Mouse (Mus musculus) right cerebral cortex, postnatal 25 days (tissue): Measurements from ENCODE around the gene Olfr806.

ENCODE experiments used
- DNase-seq: peaks from one replicate; pipeline ENCODE4 v3.0.0; 2022

Olfr806 gene

GRCm38 (mm10) chr10:129741821-129742220 lies at the start of gene Olfr806:
Olfr806 (minus strand) TSS chr10:129741921.
- no peak for DNase-seq

- no peak for DNase-seq
Measured at GRCm38 (mm10) chr10:129778123-129778522, 36.4 kb upstream of the Olfr806 start.

DNA sequence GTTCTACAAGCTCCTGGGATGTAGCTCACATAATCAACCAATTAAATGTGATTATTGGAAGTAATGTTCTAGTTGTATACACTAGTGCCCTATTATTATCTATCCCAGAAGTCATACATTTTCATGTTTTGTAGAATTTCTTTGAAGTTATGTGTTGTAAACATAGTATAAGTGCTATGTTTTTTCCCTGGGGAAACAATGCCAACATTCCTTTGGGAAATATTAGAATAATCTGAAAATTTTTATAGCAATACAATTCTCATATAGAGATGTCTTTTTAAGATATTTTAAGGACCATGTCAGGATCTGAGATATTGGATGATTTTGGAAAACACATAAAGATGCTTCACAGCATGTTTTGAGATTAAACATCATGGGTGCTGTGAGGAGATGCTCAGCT lies 32.6 kb upstream of the Olfr806 start, which contains the start of gene Olfr809:
TSS of gene Olfr809 (plus strand) at position 301 of the 400 bp plus-strand sequence.
- no peak for DNase-seq

DNA sequence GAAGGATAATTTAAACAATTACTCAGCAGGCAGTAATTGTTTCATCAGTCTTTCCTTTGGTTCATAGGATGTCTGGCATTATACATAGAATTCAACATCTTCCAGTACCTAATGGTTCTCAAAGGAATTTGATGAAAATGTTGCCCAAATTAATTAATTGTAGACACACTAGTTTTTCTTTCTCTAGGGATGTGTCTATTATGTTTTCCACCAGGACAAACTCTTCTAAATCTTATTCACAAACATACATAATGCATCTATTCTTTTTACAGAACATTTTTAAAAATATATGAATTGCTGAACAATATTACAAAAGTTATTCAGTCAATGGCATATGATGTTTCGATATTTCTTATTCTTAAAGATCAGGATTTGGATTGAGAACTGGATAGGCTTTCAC lies 23.5 kb upstream of the Olfr806 start, which contains the start of gene Olfr808:
TSS of gene Olfr808 (plus strand) at position 301 of the 400 bp plus-strand sequence.
- no peak for DNase-seq

GRCm38 (mm10) chr10:129757693-129758092 lies 16.0 kb upstream of the Olfr806 start, which contains the start of gene Olfr807:
Olfr807 (minus strand) TSS chr10:129757793.
- no peak for DNase-seq

DNA sequence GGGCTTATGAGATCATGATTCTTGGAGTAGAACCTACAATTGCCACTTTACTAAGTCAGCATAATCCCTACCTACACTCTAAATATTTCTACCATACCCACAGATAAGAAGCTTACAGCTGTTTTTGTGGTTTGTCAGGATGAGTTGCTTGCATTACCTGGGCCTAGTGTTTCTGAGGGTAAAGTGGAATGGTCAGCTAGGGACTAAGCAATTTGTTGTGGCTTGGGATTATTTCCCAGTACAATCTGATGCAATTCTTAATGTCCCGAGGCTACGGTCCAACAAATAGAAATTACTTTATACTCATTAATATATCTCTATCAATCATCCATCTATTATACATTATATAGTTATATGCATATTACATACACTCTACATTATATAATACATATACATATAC lies 12.4 kb downstream of the Olfr806 start, which contains the start of gene Olfr805:
TSS of gene Olfr805 (minus strand) at position 101 of the 400 bp plus-strand sequence.
- DNase-seq = no peak

GRCm38 (mm10) chr10:129702910-129703309 lies 38.8 kb downstream of the Olfr806 start, which contains the start of gene Olfr804:
Olfr804 (plus strand) TSS chr10:129703210.
- DNase-seq = no peak

DNA sequence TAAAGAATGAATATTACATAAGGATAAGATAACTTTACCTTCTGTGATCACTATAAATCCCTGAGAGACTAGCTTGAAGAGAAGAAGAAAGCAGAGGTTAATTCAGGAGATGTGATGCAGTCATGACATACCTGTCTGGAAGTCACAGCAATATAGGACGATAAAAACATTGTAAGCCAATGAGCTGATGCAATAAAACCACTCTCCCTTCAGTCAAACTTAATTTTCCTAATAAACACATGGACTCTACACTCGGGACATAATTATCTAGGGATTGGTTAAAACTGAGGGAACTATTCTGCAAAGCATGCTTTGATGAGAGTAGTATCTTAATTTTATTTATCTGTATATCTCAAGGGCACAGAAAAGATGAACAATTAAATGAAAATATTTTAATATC lies 47.5 kb downstream of the Olfr806 start, which contains the start of gene Olfr803:
TSS of gene Olfr803 (minus strand) at position 101 of the 400 bp plus-strand sequence.
- no peak for DNase-seq

DNA sequence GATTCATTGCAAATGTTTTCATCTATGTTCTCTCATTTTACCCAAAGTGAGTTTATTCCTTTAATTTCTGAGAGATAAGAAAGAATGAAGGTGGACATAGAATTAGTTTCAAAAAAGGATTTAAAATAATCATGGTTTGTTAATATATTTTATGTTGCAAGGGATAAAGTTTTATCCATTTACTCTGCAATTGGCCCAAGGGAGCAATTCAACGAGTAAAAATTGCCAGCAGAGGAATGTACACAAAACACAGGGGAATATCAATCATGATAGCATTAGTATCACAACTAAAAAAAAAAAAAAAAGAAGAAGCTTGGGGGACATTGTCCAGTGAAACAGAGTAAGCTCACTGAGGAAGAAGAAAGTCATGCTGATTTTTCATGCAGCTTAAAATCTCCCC lies 53.7 kb downstream of the Olfr806 start, which contains the start of gene Olfr802:
TSS of gene Olfr802 (minus strand) at position 101 of the 400 bp plus-strand sequence.
- no peak for DNase-seq
